Mouse (Mus musculus): Measurements from ENCODE around the gene Hopx. TPM values are rescaled to one million over a fixed set of nuclear protein-coding genes. Genes with fewer than 3 reads are reported as not detected.

Hopx gene
- polyA plus RNA-seq, 1 experiment from 2014 or later, result 4.4 TPM

DNA sequence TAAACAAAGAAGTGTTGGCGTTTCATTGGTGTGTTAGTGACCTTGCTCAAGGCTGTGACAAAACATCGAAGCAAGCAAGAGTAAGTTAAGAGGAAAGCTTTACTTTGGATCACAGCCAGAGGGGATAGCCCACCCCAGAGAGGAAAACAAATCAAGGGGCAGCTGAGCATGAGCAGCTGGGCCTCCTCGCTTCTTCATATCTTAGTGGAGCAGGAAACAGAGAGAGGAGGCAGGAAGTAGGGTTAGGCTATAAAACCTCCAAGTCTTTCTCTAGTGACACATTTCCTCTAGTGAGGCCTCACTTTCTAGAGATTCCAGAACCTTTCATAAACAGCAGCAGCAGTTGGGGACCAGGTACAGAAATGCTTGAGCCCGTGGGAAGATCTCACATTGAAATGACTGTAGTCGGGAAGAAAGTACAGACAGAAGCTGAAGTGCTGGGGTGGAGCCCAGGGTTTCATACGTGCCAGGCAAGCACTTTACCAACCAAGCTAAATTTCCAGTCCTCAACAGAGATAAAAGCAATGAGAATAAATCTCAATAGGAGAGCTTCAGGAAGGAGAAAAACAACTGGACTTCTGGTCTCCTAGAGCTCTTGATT lies 33.2 kb upstream of the Hopx start:
- Histone ChIP-seq H3K27me3 (replicated peaks; ENCODE audit: control insufficient read depth, insufficient read depth, low read length) (no peaks in the 10 kb centered on the region), H3K4me3 (ENCODE audit: low read length) (no peak overlapping the region), H3K9me3 (ENCODE audit: control insufficient read depth, low read length) (no peaks in the 10 kb centered on the region), H3K27ac (ENCODE audit: low read length) (no peak overlapping the region), H3K4me2 (ENCODE audit: low read depth, low read length) (no peak overlapping the region), H3K4me1 (ENCODE audit: control insufficient read depth, insufficient read depth, low read length) (no peaks in the 10 kb centered on the region), H3K36me3 (ENCODE audit: control insufficient read depth, insufficient read depth, low read length) (no peaks in the 10 kb centered on the region), H3K9ac (ENCODE audit: low read depth, low read length) (no peak overlapping the region)
- 0 out of 2 replicates have a peak, but pooled peaks have one; percentile 23 for ATAC-seq
- 55% methylated on average over 6 of the region's 6 CpGs for WGBS

GRCm38 (mm10) chr5:77146459-77147170 lies 31.7 kb upstream of the Hopx start:
- Histone ChIP-seq H3K4me3 (ENCODE audit: low read length) (no peak overlapping the region), H3K27ac (ENCODE audit: low read length) (no peak overlapping the region), H3K36me3 (ENCODE audit: control insufficient read depth, insufficient read depth, low read length) (no peaks in the 10 kb centered on the region), H3K4me1 (ENCODE audit: control insufficient read depth, insufficient read depth, low read length) (no peaks in the 10 kb centered on the region), H3K27me3 (replicated peaks; ENCODE audit: control insufficient read depth, insufficient read depth, low read length) (no peaks in the 10 kb centered on the region), H3K9me3 (ENCODE audit: control insufficient read depth, low read length) (no peaks in the 10 kb centered on the region), H3K9ac (ENCODE audit: low read depth, low read length) (no peak overlapping the region), H3K4me2 (ENCODE audit: low read depth, low read length) (no peak overlapping the region)
- WGBS, result 75% methylated on average over 4 of the region's 4 CpGs
- ATAC-seq, result no peak

GRCm38 (mm10) chr5:77144647-77145046 lies 29.7 kb upstream of the Hopx start:
- H3K36me3 ChIP-seq (ENCODE audit: control insufficient read depth, insufficient read depth, low read length), result no peaks in the 10 kb centered on the region
- no peak overlapping the region for H3K4me3 ChIP-seq (ENCODE audit: low read length)
- no peaks in the 10 kb centered on the region for H3K4me1 ChIP-seq (ENCODE audit: control insufficient read depth, insufficient read depth, low read length)
- no peak overlapping the region for H3K9ac ChIP-seq (ENCODE audit: low read depth, low read length)
- H3K9me3 ChIP-seq (ENCODE audit: control insufficient read depth, low read length), result no peaks in the 10 kb centered on the region
- ATAC-seq, result no peak
- WGBS, result 69% methylated on average over 5 of the region's 5 CpGs
- H3K27ac ChIP-seq (ENCODE audit: low read length), result no peak overlapping the region
- no peaks in the 10 kb centered on the region for H3K27me3 ChIP-seq (replicated peaks; ENCODE audit: control insufficient read depth, insufficient read depth, low read length)
- no peak overlapping the region for H3K4me2 ChIP-seq (ENCODE audit: low read depth, low read length)

GRCm38 (mm10) chr5:77143076-77143475 lies 28.2 kb upstream of the Hopx start:
- H3K27me3 ChIP-seq (replicated peaks; ENCODE audit: control insufficient read depth, insufficient read depth, low read length), result no peaks in the 10 kb centered on the region
- no peak for ATAC-seq
- no peaks in the 10 kb centered on the region for H3K9me3 ChIP-seq (ENCODE audit: control insufficient read depth, low read length)
- H3K9ac ChIP-seq (ENCODE audit: low read depth, low read length), result no peak overlapping the region
- H3K36me3 ChIP-seq (ENCODE audit: control insufficient read depth, insufficient read depth, low read length), result no peaks in the 10 kb centered on the region
- H3K4me2 ChIP-seq (ENCODE audit: low read depth, low read length), result no peak overlapping the region
- no peak overlapping the region for H3K27ac ChIP-seq (ENCODE audit: low read length)
- no peaks in the 10 kb centered on the region for H3K4me1 ChIP-seq (ENCODE audit: control insufficient read depth, insufficient read depth, low read length)
- WGBS, result 80% methylated on average over 3 of the region's 3 CpGs
- H3K4me3 ChIP-seq (ENCODE audit: low read length), result no peak overlapping the region

- H3K36me3 ChIP-seq (ENCODE audit: control insufficient read depth, insufficient read depth, low read length), result no peaks in the 10 kb centered on the region
- no peak for ATAC-seq
- H3K4me1 ChIP-seq (ENCODE audit: control insufficient read depth, insufficient read depth, low read length), result no peaks in the 10 kb centered on the region; the same call in 1 of the 2 replicates
- H3K4me3 ChIP-seq (ENCODE audit: low read length), result no peak overlapping the region
- no peak overlapping the region for H3K27ac ChIP-seq (ENCODE audit: low read length)
- H3K4me2 ChIP-seq (ENCODE audit: low read depth, low read length), result no peak overlapping the region
- no peaks in the 10 kb centered on the region for H3K27me3 ChIP-seq (replicated peaks; ENCODE audit: control insufficient read depth, insufficient read depth, low read length)
- H3K9me3 ChIP-seq (ENCODE audit: control insufficient read depth, low read length), result no peaks in the 10 kb centered on the region
- WGBS, result 62% methylated on average over 7 of the region's 7 CpGs
- H3K9ac ChIP-seq (ENCODE audit: low read depth, low read length), result no peak overlapping the region
These were observed 26.4 kb upstream of the Hopx start for GRCm38 (mm10) chr5:77141336-77141735.

DNA sequence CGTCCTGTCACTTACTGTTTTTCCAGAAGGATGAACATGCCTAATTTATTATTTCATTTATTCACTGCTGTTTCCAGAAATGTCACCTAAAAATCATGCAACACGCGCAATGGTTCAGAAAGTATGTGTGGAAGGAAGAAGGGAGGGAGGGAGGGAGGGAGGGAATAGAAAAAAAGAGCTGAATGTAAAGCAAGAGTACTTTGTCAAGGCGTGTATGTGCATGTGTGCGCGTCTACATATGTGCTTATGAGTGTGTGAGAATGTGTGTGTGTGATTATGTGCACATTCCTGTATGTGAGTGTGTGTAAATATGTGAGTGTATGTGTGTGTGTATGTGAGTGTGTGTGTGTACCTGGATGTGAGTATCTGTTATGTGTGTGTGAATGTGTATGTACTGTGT lies 25.9 kb upstream of the Hopx start:
- Histone ChIP-seq H3K27ac (ENCODE audit: low read length) (no peak overlapping the region), H3K9me3 (ENCODE audit: control insufficient read depth, low read length) (no peaks in the 10 kb centered on the region), H3K27me3 (replicated peaks; ENCODE audit: control insufficient read depth, insufficient read depth, low read length) (no peaks in the 10 kb centered on the region), H3K4me2 (ENCODE audit: low read depth, low read length) (no peak overlapping the region), H3K4me3 (ENCODE audit: low read length) (no peak overlapping the region), H3K36me3 (ENCODE audit: control insufficient read depth, insufficient read depth, low read length) (no peaks in the 10 kb centered on the region), H3K9ac (ENCODE audit: low read depth, low read length) (no peak overlapping the region), H3K4me1 (ENCODE audit: control insufficient read depth, insufficient read depth, low read length) (no peaks in the 10 kb centered on the region; the same call in 1 of the 2 replicates)
- ATAC-seq, result no peak
- 85% methylated on average over 6 of the region's 6 CpGs for WGBS

DNA sequence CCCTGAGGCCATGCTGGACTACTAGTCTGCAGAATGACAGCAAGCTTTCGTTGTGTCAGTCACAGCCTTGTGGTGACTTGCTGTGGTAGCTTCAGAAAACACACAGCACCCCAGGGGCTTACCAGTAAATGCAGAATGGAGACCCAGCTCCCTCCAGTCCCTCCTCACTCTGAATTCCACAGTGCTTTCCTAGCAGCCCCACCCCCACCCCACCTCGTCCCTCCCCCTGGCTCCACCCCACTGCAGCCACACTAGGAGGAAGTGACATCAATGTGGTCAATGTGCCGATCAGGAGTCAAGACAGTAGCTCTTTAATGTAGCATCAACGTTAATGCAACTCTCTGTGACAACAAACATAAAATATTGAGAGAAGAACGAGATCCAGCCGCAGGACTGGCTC lies 25.2 kb upstream of the Hopx start:
- Histone ChIP-seq H3K4me3 (ENCODE audit: low read length) (no peak overlapping the region), H3K36me3 (ENCODE audit: control insufficient read depth, insufficient read depth, low read length) (no peaks in the 10 kb centered on the region), H3K9me3 (ENCODE audit: control insufficient read depth, low read length) (no peaks in the 10 kb centered on the region), H3K4me1 (ENCODE audit: control insufficient read depth, insufficient read depth, low read length) (no peaks in the 10 kb centered on the region; the same call in 1 of the 2 replicates), H3K27me3 (replicated peaks; ENCODE audit: control insufficient read depth, insufficient read depth, low read length) (no peaks in the 10 kb centered on the region), H3K4me2 (ENCODE audit: low read depth, low read length) (no peak overlapping the region), H3K27ac (ENCODE audit: low read length) (no peak overlapping the region), H3K9ac (ENCODE audit: low read depth, low read length) (no peak overlapping the region)
- WGBS, result 47% methylated on average over 6 of the region's 6 CpGs
- ATAC-seq, result no peak

DNA sequence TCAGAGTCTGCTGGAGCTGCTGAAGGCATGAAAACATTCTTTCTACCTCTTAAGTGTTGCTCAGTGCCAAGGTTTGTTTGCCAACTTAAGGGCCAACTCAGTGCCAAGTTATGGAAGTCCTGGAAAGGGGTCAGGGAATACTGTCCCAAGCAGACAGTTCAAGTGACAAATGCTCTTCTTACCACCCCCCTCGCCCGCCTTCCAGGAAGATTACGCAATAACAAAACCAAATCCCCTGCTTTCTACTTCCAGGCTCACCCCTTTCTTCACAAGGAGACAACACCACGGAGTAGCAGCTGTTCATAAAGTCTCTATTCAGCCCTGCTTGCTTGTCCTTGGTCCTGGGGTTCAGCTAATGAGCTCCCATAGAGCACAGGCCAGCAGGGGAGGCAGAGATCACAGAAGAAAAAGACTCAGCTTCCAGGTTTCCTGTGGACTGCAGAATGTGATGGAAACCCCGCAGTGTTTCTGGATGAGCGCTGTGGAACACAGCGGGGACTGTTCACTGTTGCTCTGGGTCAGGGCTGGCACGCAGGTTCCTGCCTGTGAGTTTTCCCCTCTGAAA lies 22.9 kb upstream of the Hopx start:
- 68% methylated on average over 8 of the region's 8 CpGs for WGBS
- H3K9ac ChIP-seq (ENCODE audit: low read depth, low read length), result no peak overlapping the region
- no peaks in the 10 kb centered on the region for H3K27me3 ChIP-seq (replicated peaks; ENCODE audit: control insufficient read depth, insufficient read depth, low read length)
- H3K27ac ChIP-seq (ENCODE audit: low read length), result no peak overlapping the region
- H3K4me1 ChIP-seq (ENCODE audit: control insufficient read depth, insufficient read depth, low read length), result no peaks in the 10 kb centered on the region; the same call in 1 of the 2 replicates
- no peak overlapping the region for H3K4me3 ChIP-seq (ENCODE audit: low read length)
- no peak overlapping the region for H3K4me2 ChIP-seq (ENCODE audit: low read depth, low read length)
- no peaks in the 10 kb centered on the region for H3K36me3 ChIP-seq (ENCODE audit: control insufficient read depth, insufficient read depth, low read length)
- no peaks in the 10 kb centered on the region for H3K9me3 ChIP-seq (ENCODE audit: control insufficient read depth, low read length)
- no peak for ATAC-seq

DNA sequence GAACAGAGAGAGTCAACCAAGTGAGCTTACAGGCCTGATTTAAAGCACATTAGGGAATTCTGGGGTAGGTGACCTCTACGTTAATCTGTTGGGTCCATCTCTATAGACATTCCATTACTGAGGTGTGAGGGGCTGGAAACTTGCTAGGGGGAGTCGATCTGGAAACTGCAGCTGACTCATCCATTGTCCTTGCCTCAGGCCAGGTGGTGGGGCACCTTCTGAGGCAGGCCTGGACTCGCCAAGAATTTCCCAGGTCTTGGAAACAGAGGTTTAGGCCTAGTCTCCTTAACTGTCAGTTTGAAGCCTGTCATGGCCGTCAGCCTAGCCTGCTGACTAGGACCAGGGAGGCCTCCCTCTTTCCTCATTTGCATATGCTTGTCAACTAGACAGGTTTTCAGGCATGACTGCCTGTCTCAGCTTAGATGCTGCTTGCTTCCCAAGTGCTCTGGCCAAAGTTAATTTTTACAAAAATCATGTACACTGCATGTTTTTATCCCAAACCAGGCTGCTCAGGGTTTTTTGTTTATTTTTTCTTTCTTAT lies 21.8 kb upstream of the Hopx start:
- Histone ChIP-seq H3K4me1 (ENCODE audit: control insufficient read depth, insufficient read depth, low read length) (no peaks in the 10 kb centered on the region; the same call in 1 of the 2 replicates), H3K4me3 (ENCODE audit: low read length) (no peak overlapping the region), H3K27me3 (replicated peaks; ENCODE audit: control insufficient read depth, insufficient read depth, low read length) (no peaks in the 10 kb centered on the region), H3K9me3 (ENCODE audit: control insufficient read depth, low read length) (no peaks in the 10 kb centered on the region), H3K4me2 (ENCODE audit: low read depth, low read length) (no peak overlapping the region), H3K27ac (ENCODE audit: low read length) (no peak overlapping the region), H3K9ac (ENCODE audit: low read depth, low read length) (no peak overlapping the region), H3K36me3 (ENCODE audit: control insufficient read depth, insufficient read depth, low read length) (no peaks in the 10 kb centered on the region)
- no peak for ATAC-seq
- WGBS, result 71% methylated on average over 4 of the region's 4 CpGs

All from intestine, embryonic 16.5 days (tissue).